Mouse (Mus musculus) layer of hippocampus, adult 9-11 months (tissue): ENCODE data around the gene Slfn14.
A peak's percentile ranks its signal among the peaks of the same experiment; 100 is the strongest.
"Not testable (repeated sequence)": the region's sequence is repeated elsewhere in the genome, so short reads cannot be mapped to it uniquely, and the experiment has no call there.

Experiments used
- DNase-seq: peaks from one replicate; pipeline ENCODE4 v3.0.0; 2022

The Slfn14 gene

GRCm38 (mm10) chr11:83286566-83286965, at the start of gene Slfn14:
Gene Slfn14, minus strand, starts transcription at chr11:83286726.
- DNase-seq, result no peak

- DNase-seq, result peak; percentile 54
Observed at GRCm38 (mm10) chr11:83335826-83336225, 49.3 kb upstream of the Slfn14 start.

GRCm38 (mm10) chr11:83327427-83327826, 40.9 kb upstream of the Slfn14 start:
- peak; percentile 45 for DNase-seq

- not testable (repeated sequence) for DNase-seq
Observed at GRCm38 (mm10) chr11:83326692-83327091, 40.2 kb upstream of the Slfn14 start.

GRCm38 (mm10) chr11:83319048-83319447, 32.5 kb upstream of the Slfn14 start:
- no peak for DNase-seq

GRCm38 (mm10) chr11:83312471-83312870, 25.9 kb upstream of the Slfn14 start:
- DNase-seq, result peak; percentile 78

GRCm38 (mm10) chr11:83306700-83307253, 20.3 kb upstream of the Slfn14 start:
- DNase-seq, result no peak

GRCm38 (mm10) chr11:83304485-83304884, 18.0 kb upstream of the Slfn14 start:
- DNase-seq, result no peak

- DNase-seq, result no peak
Observed at GRCm38 (mm10) chr11:83303751-83304150, 17.2 kb upstream of the Slfn14 start.

GRCm38 (mm10) chr11:83302526-83303251, 16.2 kb upstream of the Slfn14 start, which contains the start of gene Pex12:
Gene Pex12, minus strand, starts transcription at chr11:83302586.
- DNase-seq, result peak; percentile 94

- no peak for DNase-seq
Observed at GRCm38 (mm10) chr11:83302124-83302523, 15.6 kb upstream of the Slfn14 start.

- DNase-seq, result no peak
Observed at GRCm38 (mm10) chr11:83301431-83301831, 14.9 kb upstream of the Slfn14 start.

GRCm38 (mm10) chr11:83299724-83300123, 13.2 kb upstream of the Slfn14 start:
- DNase-seq, result no peak

GRCm38 (mm10) chr11:83298225-83299195, 12.0 kb upstream of the Slfn14 start, which contains the start of gene Ap2b1:
Gene Ap2b1, plus strand, starts transcription at chr11:83299024.
- DNase-seq, result peak; percentile 96

GRCm38 (mm10) chr11:83297816-83298215, 11.3 kb upstream of the Slfn14 start:
- no peak for DNase-seq

- DNase-seq, result no peak
Observed at GRCm38 (mm10) chr11:83294133-83294532, 7.6 kb upstream of the Slfn14 start.

- no peak for DNase-seq
Observed at GRCm38 (mm10) chr11:83293182-83293581, 6.7 kb upstream of the Slfn14 start.

- DNase-seq, result no peak
Observed at GRCm38 (mm10) chr11:83292251-83292587, 5.7 kb upstream of the Slfn14 start.

GRCm38 (mm10) chr11:83291375-83292250, 5.1 kb upstream of the Slfn14 start:
- DNase-seq, result peak; percentile 98

GRCm38 (mm10) chr11:83289633-83290032, 3.1 kb upstream of the Slfn14 start:
- DNase-seq, result no peak

GRCm38 (mm10) chr11:83289036-83289435, 2.5 kb upstream of the Slfn14 start:
- DNase-seq, result no peak

GRCm38 (mm10) chr11:83285627-83286026, 899 bp downstream of the Slfn14 start:
- no peak for DNase-seq
